Mouse (Mus musculus) embryonic facial prominence, embryonic 14.5 days (tissue): ENCODE measurements around the gene Agap2. TPM values are rescaled to one million over a fixed set of nuclear protein-coding genes. Genes with fewer than 3 reads are reported as not detected.
"Not testable (repeated sequence)": the region's sequence is repeated elsewhere in the genome, so short reads cannot be mapped to it uniquely, and the experiment has no call there.

Experiments used
- ATAC-seq: fragments of 200-750 bp; cut with Nextera tagmentation; 2 replicates; pipeline ENCODE4 v1.8.0; 2017; ENCODE audit warnings: low read depth, moderate number of reproducible peaks, moderate TSS enrichment
- DNase-seq: peaks from one replicate; pipeline ENCODE4 v3.0.0-alpha.2; 2015; ENCODE audit warnings: low spot score
- H3K27ac ChIP-seq: fragments of 300-500 bp; sonication (generic); replicated peaks from 2 replicates; pipeline ENCODE4 v1.5.1; 2014; ENCODE audit warnings: low read depth, mild to moderate bottlenecking, low read length, moderate library complexity
- H3K27me3 ChIP-seq: fragments of 300-500 bp; sonication (generic); replicated peaks from 2 replicates; pipeline ENCODE4 v1.6.1; 2014; ENCODE audit warnings: low read length; ENCODE audit not compliant: control insufficient read depth, insufficient read depth
- H3K36me3 ChIP-seq: fragments of 300-500 bp; sonication (generic); 2 replicates; pipeline ENCODE4 v1.6.1; 2014; ENCODE audit warnings: low read length, mixed read lengths; ENCODE audit not compliant: control insufficient read depth, insufficient read depth
- H3K4me1 ChIP-seq: fragments of 300-500 bp; sonication (generic); 2 replicates; pipeline ENCODE4 v1.6.1; 2014; ENCODE audit warnings: antibody characterized with exemption, low read length; ENCODE audit not compliant: control insufficient read depth, insufficient read depth
- H3K4me2 ChIP-seq: fragments of 300-500 bp; sonication (generic); 2 replicates; pipeline ENCODE4 v1.6.1; 2014; ENCODE audit warnings: low read depth, mild to moderate bottlenecking, low read length, moderate library complexity, mixed read lengths
- H3K4me3 ChIP-seq: fragments of 300-500 bp; sonication (generic); 2 replicates; pipeline ENCODE4 v1.5.1; 2014; ENCODE audit warnings: low read depth, mild to moderate bottlenecking, low read length
- H3K9ac ChIP-seq: fragments of 300-500 bp; sonication (generic); 2 replicates; pipeline ENCODE4 v1.6.1; 2014; ENCODE audit warnings: low read depth, mild to moderate bottlenecking, low read length, moderate library complexity, mixed read lengths
- H3K9me3 ChIP-seq: fragments of 300-500 bp; sonication (generic); 2 replicates; pipeline ENCODE4 v1.6.1; 2016; ENCODE audit warnings: low read length; ENCODE audit not compliant: control insufficient read depth
- WGBS: fragments of 180-500 bp; shearing (Covaris S2); extraction: QIAGEN DNeasy Blood & Tissue Kit; methylation state at CpG from one replicate; pipeline ENCODE4 v1.1.7; 2014; 5-methylcytosine and 5-hydroxymethylcytosine counted together
- polyA plus RNA-seq: library from polyadenylated mRNA; unstranded; fragments of >200 nt; fragmentation: Nextera tagmentation; extraction: Ambion mirVana; gene quantifications from 2 replicates; pipeline ENCODE4 v1.2.1, GENCODE M21; 2014

Agap2 gene
- polyA plus RNA-seq, 1 experiment from 2014 or later, result 0.45 TPM

DNA sequence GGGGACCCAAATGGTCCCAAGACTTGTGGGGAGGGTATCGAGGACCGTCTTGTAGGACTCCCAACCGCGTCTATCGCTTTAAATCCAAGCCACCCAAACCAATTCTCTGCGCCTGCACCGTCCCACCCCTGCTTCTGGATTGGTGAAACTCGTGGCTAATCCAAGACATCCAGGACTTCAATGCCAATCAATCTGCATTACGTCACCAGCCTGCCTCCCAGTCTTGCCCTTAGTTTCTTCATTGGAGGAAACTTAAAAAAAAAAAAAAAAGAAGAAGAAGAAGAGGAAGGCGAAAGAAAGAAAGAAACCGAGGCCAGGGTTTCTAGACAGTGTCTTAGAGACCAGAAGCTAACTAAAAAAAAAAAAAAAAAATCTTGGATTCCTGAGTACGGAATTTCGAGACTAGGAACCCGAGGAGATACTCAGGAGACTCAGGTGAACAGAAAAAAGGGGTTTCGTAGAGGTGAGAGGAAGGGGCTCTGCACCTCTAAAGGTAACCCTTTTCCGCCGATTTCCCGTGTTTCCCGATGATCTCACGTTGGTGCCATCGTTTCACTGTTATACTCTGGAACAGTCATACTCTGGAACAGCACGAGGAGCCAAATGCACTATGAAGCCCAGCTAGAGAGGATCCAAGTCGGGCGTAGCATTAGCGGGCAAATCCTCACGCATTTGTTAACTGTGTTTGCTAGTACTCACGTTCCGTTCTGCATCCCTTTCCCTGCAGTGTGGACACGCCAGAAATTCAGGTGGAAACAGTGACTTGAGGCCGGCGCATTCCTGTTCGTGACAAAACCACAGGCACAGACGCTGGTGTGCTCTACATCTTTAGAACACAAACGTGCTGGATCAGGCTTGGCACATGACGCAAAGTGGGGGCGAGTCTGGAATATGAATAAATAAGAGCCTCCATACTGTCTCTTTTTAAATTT, 4.6 kb upstream of the Agap2 start, which contains the start of gene Tspan31:
Tspan31 (minus strand) TSS at position 75 of the 932 bp plus-strand sequence.
- H3K36me3 ChIP-seq, result peaks cover 35% of the 10 kb centered on the region

DNA sequence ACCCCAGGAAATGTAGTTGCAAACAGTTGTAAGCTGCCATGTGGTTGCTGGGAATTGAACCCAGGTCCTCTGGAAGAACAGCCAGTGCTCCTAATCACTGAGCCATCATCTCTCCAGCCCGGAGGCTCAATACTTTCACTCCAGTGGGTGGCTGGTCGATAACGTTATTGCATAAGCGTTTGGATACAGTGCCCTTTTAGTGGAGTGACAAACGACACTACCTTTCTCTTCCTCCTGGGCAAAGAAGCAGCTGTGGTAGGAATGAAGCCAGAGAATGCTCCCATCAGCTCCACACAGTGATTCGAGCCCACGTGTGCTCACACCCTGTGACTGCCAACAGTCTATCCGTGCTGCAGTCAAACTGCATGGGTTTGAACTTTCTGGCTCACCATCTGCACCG, 3.9 kb upstream of the Agap2 start:
- ATAC-seq (no peak), DNase-seq (no peak)
- peak overlapping the region; percentile 73 for H3K9ac ChIP-seq
- peaks cover 28% of the 10 kb centered on the region for H3K36me3 ChIP-seq
- WGBS, result 69% methylated on average over 9 of the region's 9 CpGs
- peaks cover 12% of the 10 kb centered on the region for H3K27me3 ChIP-seq
- peak overlapping the region; percentile 86 for H3K4me2 ChIP-seq
- H3K4me3 ChIP-seq, result peak overlapping the region; percentile 62
- H3K27ac ChIP-seq, result peak overlapping the region; percentile 82; the same call in 1 of the 2 replicates
- H3K9me3 ChIP-seq, result no peaks in the 10 kb centered on the region
- H3K4me1 ChIP-seq, result peaks cover 16% of the 10 kb centered on the region

More for the DNA sequence above, 4.6 kb upstream of the Agap2 start, which contains the start of gene Tspan31:
- Histone ChIP-seq H3K4me1 (peaks cover 16% of the 10 kb centered on the region), H3K9ac (peak within 1 kb of the TSS; percentile 73), H3K9me3 (no peaks in the 10 kb centered on the region), H3K27ac (peak within 1 kb of the TSS; percentile 91), H3K4me2 (peak within 1 kb of the TSS; percentile 86), H3K27me3 (peaks cover 6% of the 10 kb centered on the region; the same call in 1 of the 2 replicates), H3K4me3 (peak within 1 kb of the TSS; percentile 62)
- 2% methylated on average over 36 of the region's 36 CpGs for WGBS
- DNase-seq (peak; percentile 99), ATAC-seq (peak; percentile 93)

DNA sequence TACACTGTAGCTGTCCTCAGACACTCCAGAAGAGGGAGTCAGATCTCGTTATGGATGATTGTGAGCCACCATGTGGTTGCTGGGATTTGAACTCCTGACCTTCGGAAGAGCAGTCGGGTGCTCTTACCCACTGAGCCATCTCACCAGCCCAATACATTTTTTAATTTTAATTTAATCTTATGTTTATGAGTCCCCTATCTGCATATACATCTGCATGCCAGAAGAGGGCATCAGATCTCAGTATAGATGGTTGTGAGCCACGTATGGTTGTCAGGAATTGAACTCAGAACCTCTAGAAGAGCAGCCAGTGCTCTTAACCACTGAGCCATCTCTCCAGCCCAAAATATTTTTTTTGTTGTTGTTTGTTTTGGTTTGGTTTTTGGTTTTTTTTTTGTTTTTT, 2.8 kb upstream of the Agap2 start:
- not testable (repeated sequence) for DNase-seq, H3K4me2 ChIP-seq, H3K27ac ChIP-seq, H3K9ac ChIP-seq, H3K4me3 ChIP-seq, H3K9me3 ChIP-seq, ATAC-seq
- 86% methylated on average over 4 of the region's 4 CpGs for WGBS
- Histone ChIP-seq H3K36me3 (peaks cover 17% of the 10 kb centered on the region), H3K27me3 (peaks cover 22% of the 10 kb centered on the region), H3K4me1 (peaks cover 16% of the 10 kb centered on the region)

DNA sequence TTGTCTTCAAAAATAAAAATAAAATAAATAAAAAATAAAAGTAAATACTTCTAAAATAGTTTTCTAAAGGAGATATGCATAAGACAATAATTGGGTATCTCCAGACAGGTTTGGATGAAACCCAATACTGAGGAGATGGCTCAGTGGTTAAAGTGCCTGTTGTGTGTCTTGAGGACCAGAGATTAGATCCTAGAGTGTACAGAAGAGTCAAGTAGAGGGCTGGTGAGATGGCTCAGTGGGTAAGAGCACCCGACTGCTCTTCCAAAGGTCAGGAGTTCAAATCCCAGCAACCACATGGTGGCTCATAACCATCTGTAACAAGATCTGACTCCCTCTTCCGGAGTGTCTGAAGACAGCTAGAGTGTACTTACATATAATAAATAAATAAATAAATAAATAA, 2.1 kb upstream of the Agap2 start:
- WGBS, result 81% methylated on average over 2 of the region's 2 CpGs
- H3K4me1 ChIP-seq, result peaks cover 16% of the 10 kb centered on the region

DNA sequence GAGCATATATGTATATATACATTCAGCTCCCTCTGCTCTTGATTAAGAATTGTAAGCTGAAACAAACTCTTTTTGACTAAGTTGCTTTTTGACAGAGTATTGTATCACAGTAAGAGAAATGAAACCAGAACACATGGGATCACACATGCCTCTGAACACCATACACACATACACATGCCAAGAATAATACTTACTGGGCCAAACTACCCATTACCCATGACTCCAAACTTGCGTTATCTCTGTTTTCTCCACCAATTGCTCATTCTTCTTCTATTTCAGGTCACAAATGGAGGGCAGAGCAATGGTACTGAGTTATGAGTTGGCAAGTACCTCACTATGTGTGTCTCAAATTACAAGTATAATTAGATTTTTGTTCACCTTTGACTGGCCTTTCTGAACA, 1.1 kb upstream of the Agap2 start:
- Histone ChIP-seq H3K4me1 (peaks cover 13% of the 10 kb centered on the region), H3K4me2 (no peak overlapping the region), H3K27me3 (peaks cover 38% of the 10 kb centered on the region), H3K27ac (no peak overlapping the region), H3K36me3 (no peaks in the 10 kb centered on the region), H3K9me3 (no peaks in the 10 kb centered on the region), H3K9ac (no peak overlapping the region), H3K4me3 (no peak overlapping the region)
- WGBS, result 93% methylated on average over 1 of the region's 1 CpGs
- no peak for ATAC-seq
- no peak for DNase-seq

More for the DNA sequence above, 2.1 kb upstream of the Agap2 start:
- H3K27ac ChIP-seq, H3K9me3 ChIP-seq, DNase-seq, H3K9ac ChIP-seq, H3K4me2 ChIP-seq, H3K4me3 ChIP-seq, ATAC-seq: not testable (repeated sequence)
- Histone ChIP-seq H3K27me3 (peaks cover 29% of the 10 kb centered on the region), H3K36me3 (peaks cover 10% of the 10 kb centered on the region)

DNA sequence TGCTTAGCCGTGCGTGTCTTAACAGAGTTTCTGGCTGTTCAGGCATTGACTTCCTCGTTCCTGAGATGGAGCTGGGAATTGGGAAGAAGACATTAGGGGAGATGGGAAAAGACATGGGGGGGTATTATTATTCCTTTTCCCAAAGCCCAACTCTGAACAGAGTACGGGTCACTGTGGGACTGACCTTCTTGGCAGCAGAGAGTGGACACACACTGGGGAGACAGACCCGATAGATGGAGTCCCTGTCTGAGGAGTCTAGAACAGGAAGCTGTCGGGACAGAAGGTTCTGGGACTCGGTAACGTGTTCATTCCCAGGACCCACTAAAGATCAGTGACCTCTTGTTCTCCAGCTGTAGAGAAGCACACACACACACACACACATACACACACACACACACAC, 567 bp downstream of the Agap2 start:
- Histone ChIP-seq H3K9me3 (no peaks in the 10 kb centered on the region), H3K4me3 (no peak overlapping the region), H3K36me3 (no peaks in the 10 kb centered on the region), H3K9ac (no peak overlapping the region), H3K27ac (no peak overlapping the region), H3K27me3 (peaks cover 55% of the 10 kb centered on the region), H3K4me1 (peaks cover 14% of the 10 kb centered on the region), H3K4me2 (no peak overlapping the region)
- WGBS, result 69% methylated on average over 8 of the region's 8 CpGs
- no peak for ATAC-seq
- DNase-seq, result no peak

DNA sequence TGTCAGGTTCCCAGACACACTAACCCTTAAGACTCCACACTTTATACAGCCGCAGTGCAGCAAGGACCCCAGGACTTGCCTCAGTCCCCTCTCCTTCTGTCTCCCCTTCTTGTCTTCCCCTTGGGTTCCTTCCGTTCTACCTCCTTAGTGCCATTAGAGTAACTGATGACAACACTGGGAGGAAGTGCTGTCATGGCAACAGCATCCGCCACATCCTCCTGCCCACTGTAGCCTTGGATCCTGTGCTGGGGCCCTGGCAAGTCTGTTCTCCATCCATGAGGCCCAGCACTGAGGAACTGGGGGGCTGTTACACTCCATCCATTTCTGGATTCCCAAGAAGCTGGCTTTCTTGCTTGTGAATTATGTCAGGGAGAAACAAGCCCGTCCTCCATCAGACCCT, 998 bp downstream of the Agap2 start:
- Histone ChIP-seq H3K27me3 (peaks cover 59% of the 10 kb centered on the region), H3K9me3 (no peaks in the 10 kb centered on the region), H3K4me2 (no peak overlapping the region), H3K4me3 (no peak overlapping the region), H3K9ac (no peak overlapping the region), H3K4me1 (peaks cover 14% of the 10 kb centered on the region), H3K27ac (no peak overlapping the region), H3K36me3 (no peaks in the 10 kb centered on the region)
- no peak for DNase-seq
- 46% methylated on average over 4 of the region's 4 CpGs for WGBS
- no peak for ATAC-seq

DNA sequence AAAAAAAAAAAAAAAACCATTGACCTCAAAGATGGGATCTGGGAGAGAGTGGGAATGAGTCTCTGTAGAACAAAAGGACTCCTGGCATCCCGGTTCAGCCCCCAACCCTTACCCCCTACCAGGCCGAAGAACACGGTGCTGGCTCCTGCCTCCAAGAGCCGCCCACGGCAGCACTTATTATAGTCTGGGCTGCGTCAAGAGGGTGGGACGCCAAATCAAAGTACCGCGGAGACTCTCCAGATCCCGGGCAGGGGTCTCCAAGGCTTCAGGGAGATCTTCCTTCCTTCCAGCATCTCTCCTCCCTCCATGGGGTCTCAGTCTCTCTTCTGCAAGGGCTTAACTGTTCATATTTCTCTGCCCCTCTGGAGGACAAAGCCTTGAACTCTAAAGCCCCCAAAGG, 2.4 kb downstream of the Agap2 start:
- Histone ChIP-seq H3K4me1 (peaks cover 20% of the 10 kb centered on the region), H3K27me3 (peaks cover 74% of the 10 kb centered on the region), H3K9ac (no peak overlapping the region), H3K36me3 (no peaks in the 10 kb centered on the region), H3K4me2 (peak overlapping the region; percentile 99; the same call in 1 of the 2 replicates), H3K9me3 (no peaks in the 10 kb centered on the region), H3K4me3 (no peak overlapping the region), H3K27ac (no peak overlapping the region)
- ATAC-seq, result no peak
- no peak for DNase-seq
- 7% methylated on average over 9 of the region's 10 CpGs for WGBS
